Mouse (Mus musculus) adipocyte (in vitro differentiated cells): ENCODE results near the gene Olfr1294.

Experiments
- DNase-seq: peaks from one replicate; pipeline ENCODE4 v3.0.0-alpha.2; 2016; ENCODE audit warnings: low spot score

Gene Olfr1294

DNA sequence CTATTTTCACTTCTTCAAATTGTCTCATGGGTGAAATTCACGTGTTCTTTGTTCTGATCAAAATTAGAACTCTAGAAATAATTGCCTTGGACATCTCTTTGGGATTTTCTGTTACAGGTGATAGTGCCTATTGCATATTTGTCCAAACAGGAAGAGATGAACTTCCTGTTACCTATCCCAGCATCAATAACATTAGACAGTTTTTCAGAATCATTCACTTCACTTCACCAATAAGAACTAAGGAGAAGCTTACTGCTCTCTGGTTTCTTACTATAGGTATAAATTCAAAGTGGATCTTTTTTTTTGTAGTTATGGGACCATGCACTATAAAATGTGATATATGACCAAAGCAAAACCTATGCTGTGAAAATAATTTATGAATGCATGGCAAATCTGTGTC, at the start of gene Olfr1294:
Gene Olfr1294, minus strand, starts transcription at position 101 of the 400 bp plus-strand sequence.
- no peak for DNase-seq

DNA sequence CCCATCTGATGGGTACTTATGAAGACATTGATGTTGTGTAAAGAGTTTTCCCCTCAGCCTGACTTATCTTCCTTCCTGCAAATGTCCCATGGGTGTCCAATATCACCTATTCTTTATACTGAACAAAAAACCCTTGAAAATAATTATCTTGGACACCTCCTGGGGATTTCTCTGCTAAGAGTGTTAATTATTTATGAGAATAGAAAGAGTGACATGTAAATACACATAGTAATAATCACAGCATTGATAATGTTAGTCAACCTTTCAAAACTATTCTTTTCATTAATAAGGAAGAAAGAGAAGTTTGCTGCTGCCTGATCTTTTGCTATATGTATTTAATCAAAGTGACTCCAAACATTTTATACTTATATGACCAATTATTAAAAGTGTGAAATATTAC, 29.5 kb upstream of the Olfr1294 start, which contains the start of gene Olfr1295:
Gene Olfr1295, minus strand, starts transcription at position 101 of the 400 bp plus-strand sequence.
- no peak for DNase-seq

DNA sequence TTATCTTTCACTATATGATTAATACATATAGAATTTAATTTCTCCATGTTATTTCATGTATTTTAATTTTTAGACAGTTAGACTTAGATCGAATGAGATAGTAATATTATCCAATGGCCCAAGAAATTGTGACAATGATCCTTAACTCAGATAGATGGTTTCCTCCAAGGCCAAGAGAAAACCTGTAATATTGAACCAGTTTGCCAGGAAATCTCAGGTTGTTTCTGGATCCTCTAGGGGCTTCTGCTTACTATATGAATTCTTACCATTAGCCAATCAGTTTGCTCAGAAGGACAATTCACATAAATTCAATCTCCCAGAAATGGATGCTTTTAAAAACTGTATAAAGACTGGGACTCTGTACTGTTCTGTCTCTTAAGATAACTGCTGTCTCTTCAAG, 15.2 kb downstream of the Olfr1294 start, which contains the start of gene Olfr1293-ps:
Gene Olfr1293-ps, plus strand, starts transcription at position 301 of the 400 bp plus-strand sequence.
- no peak for DNase-seq

- DNase-seq: no peak
These were observed 22.6 kb downstream of the Olfr1294 start for GRCm38 (mm10) chr2:111517451-111517850.

GRCm38 (mm10) chr2:111496880-111497279, 43.2 kb downstream of the Olfr1294 start, which contains the start of gene Olfr1291-ps1:
Gene Olfr1291-ps1 (plus strand): TSS chr2:111497180.
- no peak for DNase-seq

DNA sequence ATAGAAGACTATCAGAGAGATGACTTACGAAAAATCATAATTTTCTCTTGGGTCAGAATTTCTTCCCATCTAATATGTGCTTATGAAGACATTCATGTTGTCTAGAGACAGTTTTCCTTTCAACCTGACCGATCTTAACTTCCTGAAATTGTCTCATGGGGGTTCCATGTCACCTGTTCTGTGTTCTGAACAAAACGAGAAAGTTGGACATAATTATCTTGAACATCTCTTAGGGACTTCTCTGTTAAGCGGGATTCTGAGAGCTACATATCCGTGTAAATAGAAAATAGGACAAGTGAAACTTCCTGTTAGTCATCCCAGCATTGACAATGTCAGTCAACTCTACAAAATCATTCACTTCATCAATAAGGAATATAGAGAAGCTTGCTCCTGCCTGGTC, 46.4 kb downstream of the Olfr1294 start, which contains the start of gene Olfr1290:
Gene Olfr1290, minus strand, starts transcription at position 101 of the 400 bp plus-strand sequence.
- DNase-seq: no peak
